Mouse (Mus musculus) forelimb bud, embryonic 11.5 days (tissue): ENCODE measurements around the gene D930020B18Rik.

Source experiments
- DNase-seq: peaks from one replicate; pipeline ENCODE4 v3.0.0-alpha.2; 2012; ENCODE audit warnings: low read depth, low spot score

D930020B18Rik gene

GRCm38 (mm10) chr10:121641272-121642053, at the start of gene D930020B18Rik:
Gene D930020B18Rik, plus strand, starts transcription at chr10:121641588.
- peak; percentile 57 for DNase-seq

DNA sequence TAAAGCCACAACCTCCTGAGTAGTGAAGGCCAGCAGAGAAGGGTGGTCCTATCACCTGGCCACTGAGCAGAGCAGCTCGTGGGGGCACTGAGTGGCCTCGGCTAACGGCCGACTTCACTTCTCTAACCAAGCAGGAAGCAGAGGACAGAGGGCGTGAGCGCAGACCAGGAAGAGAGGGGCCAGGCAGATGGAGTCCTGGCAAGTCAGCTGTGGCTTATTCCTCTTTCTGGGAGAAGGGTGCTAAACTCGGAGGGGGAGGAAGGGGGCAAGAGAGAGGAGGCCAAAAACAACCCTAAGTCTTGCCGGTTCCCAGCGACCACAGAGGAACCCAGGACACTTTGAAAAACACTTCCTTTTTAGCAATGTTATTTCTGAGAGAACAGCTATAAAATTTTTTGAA, 44.8 kb upstream of the D930020B18Rik start:
- no peak for DNase-seq

DNA sequence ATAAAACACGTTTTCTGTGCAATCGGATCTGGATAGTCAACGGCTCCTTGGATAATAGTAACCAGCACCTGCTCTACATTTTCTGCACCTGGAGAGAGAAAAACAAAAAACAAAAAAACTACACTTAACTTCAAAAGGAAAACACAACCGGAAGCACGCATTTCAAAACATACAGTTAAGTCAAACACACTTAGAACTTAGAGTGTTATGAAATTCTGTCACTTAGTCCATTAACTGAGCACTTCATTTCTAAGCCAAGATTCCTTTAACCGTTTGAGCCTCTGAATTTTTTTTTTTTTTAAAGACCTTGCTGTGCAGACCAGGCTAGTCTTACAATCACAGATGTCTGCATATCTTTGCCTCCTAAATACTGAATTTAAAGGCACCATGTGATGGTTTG, 40.1 kb upstream of the D930020B18Rik start:
- no peak for DNase-seq

GRCm38 (mm10) chr10:121603556-121603955, 37.8 kb upstream of the D930020B18Rik start:
- DNase-seq = no peak

GRCm38 (mm10) chr10:121604632-121605344, 36.6 kb upstream of the D930020B18Rik start:
- no peak for DNase-seq

DNA sequence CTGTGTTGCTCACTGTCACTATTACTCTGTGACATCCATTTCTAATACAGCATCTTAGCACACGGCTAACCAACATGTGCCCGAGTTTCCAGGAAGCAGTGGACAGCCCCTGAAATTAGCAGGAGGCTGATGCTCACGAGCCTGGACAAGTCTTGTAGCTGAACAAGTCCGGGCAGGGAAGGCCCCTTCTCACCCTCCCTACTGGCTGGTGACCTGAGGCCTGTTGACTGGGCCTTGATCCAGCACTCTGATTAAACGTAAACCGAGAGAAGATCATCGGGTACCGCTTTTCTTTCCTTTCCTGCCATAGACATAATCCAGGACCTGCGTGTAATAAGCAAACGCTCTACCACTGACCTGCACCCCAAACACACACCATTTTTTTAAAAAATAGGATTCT, 33.2 kb upstream of the D930020B18Rik start:
- no peak for DNase-seq

- DNase-seq = no peak
Measured at GRCm38 (mm10) chr10:121611587-121611986, 29.8 kb upstream of the D930020B18Rik start.

DNA sequence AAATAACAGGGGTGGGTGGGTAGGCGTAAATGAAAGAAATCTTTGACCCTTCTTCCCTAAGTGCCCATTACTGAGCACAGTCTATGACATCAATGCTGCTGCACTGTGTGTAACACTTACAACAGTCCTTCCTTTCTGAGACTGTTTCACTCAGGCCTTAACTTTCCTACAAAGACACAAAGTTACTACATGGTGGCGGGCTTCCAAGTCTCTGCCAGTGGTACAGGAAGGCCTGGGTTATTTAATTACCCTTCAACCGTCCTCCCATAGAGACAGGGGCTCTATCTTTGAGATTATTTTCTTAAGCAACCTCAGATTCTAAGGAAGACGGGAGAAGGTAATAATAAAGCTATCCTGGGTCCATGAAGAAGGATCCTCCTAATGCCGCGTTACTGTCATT, 28.9 kb upstream of the D930020B18Rik start:
- DNase-seq = no peak

GRCm38 (mm10) chr10:121613570-121613969, 27.8 kb upstream of the D930020B18Rik start:
- no peak for DNase-seq

DNA sequence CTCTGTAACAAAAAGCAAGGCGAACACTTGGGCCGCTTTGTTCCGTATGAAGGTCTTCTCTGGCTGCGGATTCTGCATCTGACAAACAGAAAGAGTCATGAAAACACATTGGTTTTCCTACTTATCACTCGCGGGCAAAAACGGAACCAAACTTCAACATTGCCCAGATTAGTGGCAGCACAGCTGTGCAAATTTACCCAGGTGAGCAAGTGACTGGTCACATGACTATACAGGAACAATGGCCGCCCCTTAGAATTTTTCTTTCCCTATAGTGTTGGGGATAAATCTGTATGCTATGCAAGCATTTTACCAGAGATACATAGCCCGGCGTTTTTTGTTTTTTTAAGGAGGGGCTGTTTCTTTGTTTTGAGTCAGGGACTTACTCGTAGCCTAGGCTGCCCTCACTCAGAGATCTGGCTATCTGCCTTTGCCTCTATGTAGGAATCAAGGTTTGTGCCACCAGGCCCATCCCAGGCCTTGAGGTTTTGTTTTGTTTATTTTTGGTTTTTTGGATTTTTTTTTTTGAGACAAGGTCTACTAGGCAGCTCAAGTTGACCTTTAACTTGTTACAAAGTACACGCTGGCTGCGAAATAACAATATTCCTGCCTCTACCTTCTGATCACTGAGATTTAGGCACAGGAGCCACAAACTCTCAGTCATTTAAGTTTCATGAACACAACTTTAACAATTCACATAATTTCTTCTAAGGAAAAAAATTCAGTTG, 26.1 kb upstream of the D930020B18Rik start:
- DNase-seq = no peak

- DNase-seq = no peak
Measured at GRCm38 (mm10) chr10:121615935-121616334, 25.5 kb upstream of the D930020B18Rik start.

- DNase-seq = no peak
Measured at GRCm38 (mm10) chr10:121622431-121622830, 19.0 kb upstream of the D930020B18Rik start.

DNA sequence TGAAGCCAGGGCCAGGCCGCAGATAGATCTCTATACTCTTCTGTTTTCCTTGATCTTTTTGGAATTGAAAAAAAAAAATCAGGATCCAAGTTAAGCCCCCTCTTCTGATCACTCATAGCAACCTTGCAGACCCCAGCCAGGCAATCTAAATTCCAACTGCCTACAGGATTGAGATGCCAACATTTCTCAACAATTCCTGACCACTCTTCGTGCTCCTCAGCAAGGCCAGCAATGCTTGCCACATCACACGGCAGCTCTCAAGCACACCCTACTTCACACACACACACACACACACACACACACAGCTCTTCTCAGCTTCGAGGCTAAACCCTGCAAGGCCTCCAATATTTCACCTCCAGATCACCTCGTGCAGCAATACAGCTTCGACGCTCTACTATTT, 17.7 kb upstream of the D930020B18Rik start:
- DNase-seq = no peak

DNA sequence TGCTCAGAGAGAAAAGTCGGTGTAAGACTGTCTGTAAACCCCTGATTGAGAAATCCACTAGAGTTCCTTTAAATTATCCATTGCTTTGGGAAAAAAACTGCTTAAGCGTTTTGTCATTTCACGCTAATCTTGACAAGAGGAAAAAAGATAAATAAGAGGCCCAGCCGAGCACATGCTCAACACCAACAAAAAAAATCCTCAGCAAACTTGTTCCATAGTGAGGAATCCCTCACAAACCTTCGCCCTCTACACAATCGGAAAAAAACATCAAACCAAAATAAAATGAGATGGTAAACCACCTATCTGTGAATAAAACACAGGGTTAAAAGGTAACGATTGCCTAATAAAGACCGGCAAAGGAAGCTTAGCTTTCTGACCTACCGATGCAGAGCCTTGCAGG, 16.4 kb upstream of the D930020B18Rik start:
- no peak for DNase-seq

- DNase-seq = peak; percentile 28
Measured at GRCm38 (mm10) chr10:121625407-121626185, 15.8 kb upstream of the D930020B18Rik start.

GRCm38 (mm10) chr10:121626186-121626882, 15.1 kb upstream of the D930020B18Rik start, which contains the start of gene Xpot:
Gene Xpot, minus strand, starts transcription at chr10:121626332.
- peak; percentile 97 for DNase-seq

GRCm38 (mm10) chr10:121627216-121627852, 14.1 kb upstream of the D930020B18Rik start:
- no peak for DNase-seq

GRCm38 (mm10) chr10:121628561-121629040, 12.8 kb upstream of the D930020B18Rik start:
- no peak for DNase-seq

- no peak for DNase-seq
Measured at GRCm38 (mm10) chr10:121634159-121634558, 7.2 kb upstream of the D930020B18Rik start.

DNA sequence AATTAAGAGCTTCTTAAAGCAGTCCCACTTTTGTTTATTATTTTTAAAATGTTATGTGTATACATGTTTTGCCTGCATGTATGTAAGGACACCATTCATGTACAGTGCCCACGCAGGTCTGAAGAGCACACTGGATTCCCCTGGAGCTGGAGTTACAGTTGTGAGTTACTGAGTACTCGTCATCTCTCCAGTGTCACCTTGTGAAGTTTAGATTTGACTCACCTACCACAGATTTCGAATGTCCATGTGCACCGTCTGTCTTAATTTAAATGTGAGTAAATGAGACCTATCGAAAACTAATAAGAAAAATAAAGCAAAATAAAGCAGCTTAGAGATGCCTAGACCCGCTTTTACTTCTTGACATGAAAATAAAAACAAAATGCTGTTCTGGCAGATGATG, 5.1 kb upstream of the D930020B18Rik start:
- DNase-seq = no peak
